Mouse (Mus musculus) heart, postnatal 0 days (tissue): ENCODE results near the gene Prdx6b.

Experiments used
- CTCF ChIP-seq: IDR thresholded peaks from 2 replicates; pipeline ENCODE4 v1.5.1; 2016; ENCODE audit warnings: antibody characterized with exemption, control low read depth, low read depth
- EP300 ChIP-seq: IDR thresholded peaks from 2 replicates; pipeline ENCODE4 v1.6.1; 2016; ENCODE audit warnings: antibody characterized with exemption, low read depth

DNA sequence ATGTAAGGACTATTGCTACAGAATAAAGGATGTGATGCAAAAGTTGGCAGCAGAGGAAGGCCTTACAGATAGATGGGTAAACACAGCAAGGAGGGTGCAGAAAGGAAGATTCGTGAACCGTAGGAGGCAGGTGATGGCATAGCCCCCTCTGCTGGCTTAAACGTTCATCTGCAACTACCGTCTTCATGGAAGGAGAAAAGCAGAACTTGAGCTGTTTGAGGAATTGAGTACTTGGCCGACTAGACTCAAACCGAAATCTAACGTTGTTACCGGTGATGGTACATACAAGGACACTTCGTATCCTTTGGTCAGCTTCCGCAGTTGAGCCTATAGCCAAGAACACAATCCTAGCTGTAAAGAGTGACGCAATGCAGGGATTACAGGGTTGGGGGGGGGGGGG is 25.4 kb upstream of the Prdx6b start:
- TF ChIP-seq CTCF: peak; percentile 95
- TF ChIP-seq EP300: no peak
